Mouse (Mus musculus) cortical plate, adult 2 months (tissue): Measurements from ENCODE around the gene Tyk2. TPM values are rescaled to one million over a fixed set of nuclear protein-coding genes. Genes with fewer than 3 reads are reported as not detected.

Source experiments
- H3K27ac ChIP-seq: fragments of 200-500 bp; 2 replicates; pipeline ENCODE4 v1.5.1; 2012; ENCODE audit warnings: low read length, control low read depth, inconsistent platforms; ENCODE audit not compliant: insufficient read depth
- H3K4me1 ChIP-seq: fragments of 200-500 bp; 2 replicates; pipeline ENCODE4 v1.6.1; 2011; ENCODE audit warnings: low read length; ENCODE audit not compliant: control insufficient read depth, insufficient read depth
- H3K4me3 ChIP-seq: fragments of 200-500 bp; 2 replicates; pipeline ENCODE4 v1.5.1; 2011; ENCODE audit warnings: mild to moderate bottlenecking, low read length, control low read depth; ENCODE audit not compliant: insufficient read depth
- CTCF ChIP-seq: fragments of 200-500 bp; IDR thresholded peaks from 2 replicates; pipeline ENCODE4 v1.5.1; 2011; ENCODE audit warnings: mild to moderate bottlenecking, control low read depth, low read length; ENCODE audit not compliant: insufficient read depth; ENCODE audit errors: extremely low read depth
- POLR2A ChIP-seq: fragments of 200-500 bp; IDR thresholded peaks from 2 replicates; pipeline ENCODE4 v1.6.1; 2011; ENCODE audit warnings: mild to moderate bottlenecking, low read length, control low read depth; ENCODE audit not compliant: insufficient read depth; ENCODE audit errors: extremely low read depth
- polyA plus RNA-seq: library from polyadenylated mRNA; depleted of rRNA; stranded (reverse); fragments of >200 nt; gene quantifications from 2 replicates; pipeline ENCODE4 v1.2.3, GENCODE M21; 2012

The Tyk2 gene
- polyA plus RNA-seq, 1 experiment = 16.4 TPM

DNA sequence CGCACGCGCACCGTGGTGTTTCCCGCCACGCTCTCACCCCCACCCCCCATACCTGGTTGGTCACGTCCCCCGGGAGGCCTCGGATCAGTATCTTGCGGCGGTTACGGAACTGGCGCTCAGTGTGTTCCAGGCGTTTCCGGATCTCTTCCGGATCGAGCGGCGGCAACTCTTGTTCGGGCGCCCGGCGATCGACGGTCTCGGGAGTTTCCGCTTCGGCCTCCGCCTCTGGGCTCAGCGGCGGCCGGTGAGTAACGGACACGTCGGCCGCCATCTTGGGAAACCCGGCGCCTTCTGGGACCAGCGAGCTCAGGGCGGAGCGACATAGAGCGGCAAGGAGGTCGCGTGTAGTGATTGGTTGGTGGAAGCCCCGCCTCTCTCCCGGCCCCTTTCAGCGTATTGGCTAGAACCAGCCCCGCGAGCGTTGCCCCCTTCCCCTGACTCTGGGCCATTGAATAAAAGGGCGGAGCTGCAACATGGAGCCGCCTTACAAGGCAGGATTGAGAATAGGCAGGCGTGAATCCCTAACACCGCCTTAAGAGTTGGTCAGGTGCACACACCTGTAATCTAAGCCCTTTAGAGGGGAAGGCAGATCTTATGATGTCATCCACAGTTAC lies 39.2 kb downstream of the Tyk2 start, which contains the start of the genes Gm38431 and Raver1:
TSS of gene Gm38431 (minus strand) at position 291 of the 614 bp plus-strand sequence.
TSS of gene Raver1 (minus strand) at position 302 of the 614 bp plus-strand sequence.
- H3K27ac ChIP-seq = peak within 1 kb of the TSS; percentile 61

DNA sequence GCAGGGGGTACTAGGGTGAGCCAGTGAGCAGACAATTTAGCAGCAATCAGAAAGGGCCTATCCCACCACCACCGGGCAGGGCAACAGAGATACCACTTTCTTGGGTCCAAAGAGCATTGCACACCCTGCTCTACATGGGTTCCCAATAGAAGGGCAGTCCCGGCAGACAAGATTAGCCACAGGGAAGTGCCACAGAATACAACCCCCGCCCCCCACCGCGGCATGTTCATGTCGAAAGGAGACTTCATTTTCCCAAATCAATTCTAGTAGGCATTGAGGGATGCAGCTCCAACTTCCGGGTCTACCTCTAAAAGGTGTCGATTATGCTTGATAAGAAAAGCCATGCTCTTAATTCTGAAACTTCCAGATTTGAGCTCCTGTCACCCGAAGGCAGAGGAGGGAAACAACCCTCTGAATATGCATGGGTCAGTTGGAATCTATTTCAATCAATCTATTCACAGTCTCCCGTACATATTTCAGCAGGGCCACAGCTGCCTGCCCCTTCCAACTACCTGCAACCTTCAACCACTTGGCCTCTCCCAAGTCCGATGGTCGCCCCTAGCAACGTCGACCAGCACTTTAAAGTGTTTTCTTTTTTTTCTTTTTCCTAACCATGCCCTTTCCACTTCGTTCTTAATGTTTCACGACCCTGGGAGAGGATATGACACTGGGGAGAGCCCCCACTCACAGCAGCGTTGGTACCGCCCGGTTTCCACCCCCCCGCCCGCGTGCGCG lies 39.9 kb downstream of the Tyk2 start:
- Histone ChIP-seq H3K4me1 (peaks cover 5% of the 10 kb centered on the region; the same call in 1 of the 2 replicates), H3K4me3 (peak overlapping the region; percentile 90), H3K27ac (no peak overlapping the region)
- no peak for TF ChIP-seq CTCF
- no peak; the same call in 1 of the 2 replicates for TF ChIP-seq POLR2A

More for the DNA sequence above, 39.2 kb downstream of the Tyk2 start, which contains the start of the genes Gm38431 and Raver1:
- Histone ChIP-seq H3K4me3 (peak within 1 kb of the TSS; percentile 90), H3K4me1 (peaks cover 5% of the 10 kb centered on the region; the same call in 1 of the 2 replicates)
- TF ChIP-seq POLR2A (peak; percentile 85), CTCF (no peak)

DNA sequence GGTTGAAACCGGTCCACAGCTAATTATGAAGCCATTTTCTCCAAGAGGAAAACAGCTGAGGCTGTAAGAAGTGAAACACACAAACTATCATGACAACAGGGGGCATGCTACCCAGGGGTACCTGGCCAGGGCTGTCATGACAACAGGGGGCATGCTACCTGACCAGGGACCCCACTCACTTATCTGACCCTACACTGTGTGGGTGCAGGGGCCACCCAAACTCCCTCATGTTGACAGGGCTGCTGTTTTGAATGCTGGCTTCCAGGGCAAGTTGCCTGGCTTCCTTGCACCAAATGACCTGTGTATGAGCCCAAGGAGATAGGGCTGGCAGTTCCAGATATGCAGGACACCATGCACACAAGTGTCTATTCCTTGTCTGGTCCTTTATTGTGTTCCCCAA lies 40.5 kb downstream of the Tyk2 start:
- H3K27ac ChIP-seq = no peak overlapping the region
- TF ChIP-seq CTCF (no peak), POLR2A (no peak)
- H3K4me3 ChIP-seq = peak overlapping the region; percentile 90
- H3K4me1 ChIP-seq = peaks cover 5% of the 10 kb centered on the region; the same call in 1 of the 2 replicates

DNA sequence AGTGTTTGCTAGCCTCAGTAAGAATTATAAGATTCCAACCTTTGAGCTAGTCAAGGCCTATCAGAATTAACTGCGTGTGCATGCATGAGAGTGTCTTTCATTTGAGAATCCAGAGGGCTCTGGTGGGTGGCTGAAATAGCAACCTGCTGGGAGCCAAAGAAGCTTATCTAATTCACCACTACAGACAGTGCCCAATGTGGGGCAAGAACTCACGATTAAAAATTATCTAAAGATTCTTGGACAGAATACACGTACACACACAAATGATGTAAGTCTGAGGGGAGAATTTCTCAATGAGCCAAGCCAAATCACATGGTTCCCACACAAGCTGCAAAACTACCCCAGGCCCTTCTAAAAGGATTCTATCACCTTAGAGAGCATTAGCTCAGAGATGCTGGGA lies 47.7 kb downstream of the Tyk2 start:
- no peak overlapping the region for H3K4me3 ChIP-seq
- H3K4me1 ChIP-seq = no peaks in the 10 kb centered on the region; the same call in 1 of the 2 replicates
- TF ChIP-seq POLR2A (no peak), CTCF (no peak)
- no peak overlapping the region for H3K27ac ChIP-seq

DNA sequence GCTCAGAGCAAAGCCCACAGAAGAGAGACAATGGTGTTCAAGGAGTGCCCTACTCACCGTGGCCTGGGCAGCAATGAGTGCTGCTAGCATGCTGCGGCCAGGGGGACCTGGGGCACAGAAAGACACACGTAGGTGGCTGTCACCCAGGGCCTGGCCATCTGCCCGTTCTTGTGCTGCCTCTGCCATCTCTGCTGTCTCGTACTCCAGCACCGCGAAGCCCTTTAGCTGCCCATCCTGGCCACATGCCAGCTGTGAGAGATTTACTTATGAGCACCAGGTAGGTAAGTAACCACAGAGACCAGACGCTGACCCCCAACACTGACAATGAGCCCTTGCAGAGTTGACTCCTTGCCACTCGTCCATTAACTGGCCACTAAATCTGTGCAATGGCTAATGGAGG lies 49.9 kb downstream of the Tyk2 start:
- TF ChIP-seq POLR2A = no peak
- TF ChIP-seq CTCF = no peak
- H3K4me3 ChIP-seq = no peak overlapping the region
- no peaks in the 10 kb centered on the region; the same call in 1 of the 2 replicates for H3K4me1 ChIP-seq
- no peak overlapping the region for H3K27ac ChIP-seq

DNA sequence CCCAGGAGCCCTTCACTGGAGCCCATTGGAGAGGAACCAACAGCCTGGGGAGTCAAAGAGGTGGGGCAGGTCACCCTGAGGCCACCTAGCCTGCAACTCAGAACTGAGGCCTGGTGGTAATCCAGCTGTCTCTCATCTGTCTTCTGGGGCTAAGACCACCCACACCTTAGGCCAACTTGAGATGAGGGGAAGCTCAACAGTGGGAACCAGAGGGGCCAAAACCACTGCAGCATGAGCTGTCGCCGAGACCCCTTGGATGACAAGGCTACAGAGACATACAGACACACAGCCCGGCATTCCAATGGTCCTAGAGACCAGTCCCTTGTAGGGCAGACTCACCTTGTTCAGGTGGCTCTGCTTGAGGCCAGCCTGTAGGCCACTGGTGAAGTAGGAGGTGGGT lies 55.4 kb downstream of the Tyk2 start:
- Histone ChIP-seq H3K4me1 (peaks cover 7% of the 10 kb centered on the region), H3K4me3 (no peak overlapping the region)
- no peak for TF ChIP-seq POLR2A
- TF ChIP-seq CTCF = no peak

DNA sequence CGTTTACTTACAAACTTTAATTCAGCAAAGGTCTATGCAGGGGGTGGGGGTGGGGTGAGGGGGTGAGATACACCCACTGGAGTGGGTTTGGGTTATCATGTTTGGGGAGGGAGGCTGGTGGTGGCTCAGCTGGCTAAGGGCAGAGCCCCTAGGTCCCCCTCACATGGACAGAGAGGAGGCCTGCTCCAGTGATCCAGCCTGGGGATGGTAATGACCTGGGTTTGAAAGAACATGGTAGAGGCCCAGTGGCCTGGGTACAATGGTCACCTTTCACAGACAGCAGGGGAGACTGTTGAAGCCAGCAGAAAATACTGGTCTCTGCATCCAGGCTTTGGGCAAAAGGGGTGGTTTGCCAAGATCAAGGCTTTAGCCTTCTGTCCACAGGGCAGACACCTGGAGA lies 56.9 kb downstream of the Tyk2 start:
- Histone ChIP-seq H3K4me1 (peaks cover 7% of the 10 kb centered on the region), H3K27ac (no peak overlapping the region), H3K4me3 (no peak overlapping the region)
- TF ChIP-seq POLR2A (no peak), CTCF (no peak)

More for the DNA sequence above, 55.4 kb downstream of the Tyk2 start:
- no peak overlapping the region for H3K27ac ChIP-seq

DNA sequence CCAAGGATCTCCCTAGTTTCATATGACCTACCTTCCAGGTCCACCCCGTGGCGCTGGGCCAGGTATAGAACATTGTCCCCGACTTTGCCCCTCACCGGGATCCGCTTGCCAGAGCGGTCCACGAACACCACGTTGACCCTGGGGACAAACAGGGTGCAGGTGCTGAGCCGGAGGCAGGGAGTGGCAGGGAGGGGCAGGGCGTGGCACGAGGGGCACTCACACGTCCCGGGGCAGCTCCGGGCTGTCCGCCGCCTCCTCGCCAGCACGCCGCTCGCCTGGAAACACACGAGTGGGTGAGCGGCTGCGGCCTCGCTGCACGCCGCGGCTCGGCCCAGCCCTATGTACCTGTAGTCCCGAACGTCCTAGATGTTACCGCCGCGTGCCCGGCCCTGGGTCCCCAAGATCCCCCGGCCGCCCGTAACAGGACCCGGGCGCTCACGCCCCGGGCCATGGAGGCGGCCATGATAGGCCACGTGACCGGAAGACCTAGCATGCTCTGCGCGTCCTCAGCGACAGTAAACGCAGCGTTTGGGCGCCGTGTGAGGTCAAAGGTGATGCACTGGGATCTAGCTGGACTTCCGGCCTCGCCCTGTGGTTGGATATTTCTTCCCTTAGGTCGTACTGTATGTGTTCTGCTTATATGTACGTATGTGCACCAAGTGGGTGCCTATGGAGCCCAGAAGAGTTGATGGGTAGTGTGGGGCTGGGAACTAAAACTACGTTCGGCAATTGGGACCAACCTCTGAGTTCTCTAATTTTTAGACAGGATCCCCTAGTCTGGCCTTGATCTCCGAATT lies 57.8 kb downstream of the Tyk2 start, which contains the start of the genes Gm49373 and Fdx1l:
TSS of gene Gm49373 (minus strand) at position 53 of the 797 bp plus-strand sequence.
TSS of gene Fdx1l (minus strand) at position 571 of the 797 bp plus-strand sequence.
- Histone ChIP-seq H3K27ac (peak within 1 kb of the TSS; percentile 31), H3K4me3 (peak within 1 kb of the TSS; percentile 70), H3K4me1 (peaks cover 7% of the 10 kb centered on the region)
- TF ChIP-seq POLR2A (peak; percentile 83), CTCF (no peak)

DNA sequence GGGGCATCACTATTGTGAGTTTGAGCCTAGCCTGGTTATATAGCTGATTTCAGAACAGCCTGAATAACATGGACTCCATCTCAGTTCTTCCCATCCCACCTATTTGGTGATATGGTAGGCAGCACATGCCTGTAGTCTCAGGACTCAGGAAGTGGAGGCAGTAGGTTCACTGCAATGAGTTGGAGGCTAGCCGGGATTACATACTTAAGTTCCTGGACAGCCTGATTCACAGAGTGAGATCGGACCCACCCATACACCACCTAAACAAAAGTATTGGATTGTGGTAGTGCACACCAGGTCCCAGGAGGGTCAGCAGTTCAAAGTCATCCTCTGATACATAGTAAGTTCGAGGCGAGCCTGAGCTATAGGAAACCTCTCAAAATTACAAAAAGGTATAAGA lies 58.4 kb downstream of the Tyk2 start:
- TF ChIP-seq CTCF (no peak), POLR2A (no peak)
- peaks cover 7% of the 10 kb centered on the region for H3K4me1 ChIP-seq
- peak overlapping the region; percentile 70 for H3K4me3 ChIP-seq
- peak overlapping the region; percentile 16; the same call in 1 of the 2 replicates for H3K27ac ChIP-seq
